Mouse (Mus musculus) kidney, embryonic 14.5 days (tissue): ENCODE results near the gene Kpna7. TPM values are rescaled to one million over a fixed set of nuclear protein-coding genes. Genes with fewer than 3 reads are reported as not detected.
"Not testable (repeated sequence)": the region's sequence is repeated elsewhere in the genome, so short reads cannot be mapped to it uniquely, and the experiment has no call there.

ENCODE experiments used
- ATAC-seq: fragments of 200-750 bp; cut with Nextera tagmentation; 2 replicates; pipeline ENCODE4 v1.8.0; 2017; ENCODE audit warnings: moderate number of reproducible peaks, mild to moderate bottlenecking, moderate TSS enrichment, moderate library complexity; ENCODE audit not compliant: low FRiP score, low TSS enrichment
- H3K27ac ChIP-seq: fragments of 300-500 bp; sonication (generic); 2 replicates; pipeline ENCODE4 v1.5.1; 2014; ENCODE audit warnings: low read depth, mild to moderate bottlenecking, low read length, moderate library complexity, mixed read lengths
- H3K27me3 ChIP-seq: fragments of 300-500 bp; sonication (generic); 2 replicates; pipeline ENCODE4 v1.6.1; 2014; ENCODE audit warnings: mild to moderate bottlenecking, low read length; ENCODE audit not compliant: control insufficient read depth, insufficient read depth
- H3K36me3 ChIP-seq: fragments of 300-500 bp; sonication (generic); 2 replicates; pipeline ENCODE4 v1.6.1; 2014; ENCODE audit warnings: low read length, mixed read lengths; ENCODE audit not compliant: control insufficient read depth, insufficient read depth
- H3K4me1 ChIP-seq: fragments of 300-500 bp; sonication (generic); 2 replicates; pipeline ENCODE4 v1.6.1; 2014; ENCODE audit warnings: low read length, mixed read lengths; ENCODE audit not compliant: control insufficient read depth, insufficient read depth
- H3K4me2 ChIP-seq: fragments of 300-500 bp; sonication (generic); replicated peaks from 2 replicates; pipeline ENCODE4 v1.6.1; 2014; ENCODE audit warnings: low read depth, mild to moderate bottlenecking, low read length
- H3K4me3 ChIP-seq: fragments of 300-500 bp; sonication (generic); 2 replicates; pipeline ENCODE4 v1.5.1; 2014; ENCODE audit warnings: mild to moderate bottlenecking, low read length
- H3K9ac ChIP-seq: fragments of 300-500 bp; sonication (generic); 2 replicates; pipeline ENCODE4 v1.6.1; 2014; ENCODE audit warnings: low read depth, mild to moderate bottlenecking, low read length, moderate library complexity
- H3K9me3 ChIP-seq: fragments of 300-500 bp; sonication (generic); 2 replicates; pipeline ENCODE4 v1.6.1; 2016; ENCODE audit warnings: low read length; ENCODE audit not compliant: control insufficient read depth
- WGBS: fragments of 180-500 bp; shearing (Covaris S2); extraction: QIAGEN DNeasy Blood & Tissue Kit; methylation state at CpG from one replicate; pipeline ENCODE4 v1.1.7; 2014; 5-methylcytosine and 5-hydroxymethylcytosine counted together
- polyA plus RNA-seq: library from polyadenylated mRNA; unstranded; fragments of >200 nt; fragmentation: Nextera tagmentation; extraction: Ambion mirVana; gene quantifications from 2 replicates; pipeline ENCODE4 v1.2.1, GENCODE M21; 2014

Gene Kpna7
- not detected in 2 replicates for polyA plus RNA-seq

- H3K36me3 ChIP-seq: peaks cover under 1% of the 10 kb centered on the region; the same call in 1 of the 2 replicates
- H3K9ac ChIP-seq: peak within 1 kb of the TSS; percentile 82
- H3K9me3 ChIP-seq: no peaks in the 10 kb centered on the region
- H3K27ac ChIP-seq: peak within 1 kb of the TSS; percentile 73; the same call in 1 of the 2 replicates
- peak within 1 kb of the TSS; percentile 76 for H3K4me3 ChIP-seq
- ATAC-seq: peak; percentile 98
- H3K4me1 ChIP-seq: peaks cover 9% of the 10 kb centered on the region
- H3K27me3 ChIP-seq: no peaks in the 10 kb centered on the region
- peak within 1 kb of the TSS; percentile 82 for H3K4me2 ChIP-seq
- under 1% methylated on average over 54 of the region's 54 CpGs for WGBS
These were observed at the start of gene Kpna7, which contains the start of gene Arpc1a for GRCm38 (mm10) chr5:145083632-145084451. Gene Kpna7, minus strand, starts transcription at chr5:145084030. Gene Arpc1a, plus strand, starts transcription at chr5:145083830.

DNA sequence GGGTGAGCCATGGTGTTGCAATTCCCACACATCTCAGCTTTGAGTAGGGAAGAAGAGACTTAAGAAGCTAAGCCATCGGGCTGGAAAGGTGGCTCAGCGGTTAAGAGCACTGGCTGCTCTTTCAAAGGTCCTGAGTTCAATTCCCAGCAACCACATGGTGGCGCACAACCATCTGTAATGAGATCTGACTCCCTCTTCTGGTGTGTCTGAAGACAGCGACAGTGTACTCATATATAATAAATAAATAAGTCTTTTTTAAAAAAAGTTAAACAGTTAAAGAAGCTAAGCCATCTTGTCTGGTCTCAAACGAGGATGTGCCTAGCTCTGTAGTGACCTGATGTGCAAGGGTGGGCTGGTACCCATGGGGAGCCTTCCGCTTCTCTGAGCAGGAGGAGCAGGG lies 49.4 kb upstream of the Kpna7 start:
- WGBS: 88% methylated on average over 6 of the region's 6 CpGs
- not testable (repeated sequence) for H3K4me1 ChIP-seq

GRCm38 (mm10) chr5:145130995-145131394 lies 47.2 kb upstream of the Kpna7 start:
- H3K4me2 ChIP-seq: no peak overlapping the region
- no peaks in the 10 kb centered on the region for H3K4me1 ChIP-seq
- no peaks in the 10 kb centered on the region for H3K27me3 ChIP-seq
- no peak overlapping the region for H3K4me3 ChIP-seq
- H3K9me3 ChIP-seq: no peaks in the 10 kb centered on the region
- H3K9ac ChIP-seq: no peak overlapping the region
- 91% methylated on average over 3 of the region's 3 CpGs for WGBS
- ATAC-seq: no peak
- H3K36me3 ChIP-seq: peaks cover 91% of the 10 kb centered on the region
- no peak overlapping the region for H3K27ac ChIP-seq

More for the DNA sequence above, 49.4 kb upstream of the Kpna7 start:
- H3K36me3 ChIP-seq: peaks cover 85% of the 10 kb centered on the region
- H3K27me3 ChIP-seq, H3K4me2 ChIP-seq, H3K4me3 ChIP-seq, H3K27ac ChIP-seq, H3K9ac ChIP-seq, H3K9me3 ChIP-seq, ATAC-seq: not testable (repeated sequence)

GRCm38 (mm10) chr5:145130191-145130590 lies 46.4 kb upstream of the Kpna7 start:
- no peak for ATAC-seq

DNA sequence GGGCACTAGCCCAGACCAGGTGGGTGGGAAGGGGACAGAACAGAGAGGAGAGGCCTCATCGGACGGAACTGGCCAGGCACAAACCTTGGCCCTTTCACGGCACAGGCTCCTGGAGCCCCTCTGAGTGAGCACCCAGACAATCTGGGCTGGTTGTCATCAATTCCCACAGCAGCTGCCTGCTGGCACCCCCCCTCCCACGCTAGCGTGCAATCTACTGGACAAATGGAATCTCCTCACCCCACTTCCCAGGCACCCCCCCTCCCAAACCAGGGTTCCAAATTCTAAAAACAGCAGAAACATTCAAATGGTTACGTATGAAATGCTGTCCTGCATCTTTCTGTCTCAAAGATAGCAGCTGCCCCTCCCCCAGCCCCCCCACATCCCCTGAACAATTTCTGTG lies 45.9 kb upstream of the Kpna7 start:
- WGBS: 91% methylated on average over 4 of the region's 6 CpGs
- H3K4me2 ChIP-seq, H3K27me3 ChIP-seq, H3K9me3 ChIP-seq, ATAC-seq, H3K9ac ChIP-seq, H3K4me3 ChIP-seq, H3K4me1 ChIP-seq, H3K27ac ChIP-seq: not testable (repeated sequence)
- H3K36me3 ChIP-seq: peaks cover 92% of the 10 kb centered on the region

More at GRCm38 (mm10) chr5:145130191-145130590, 46.4 kb upstream of the Kpna7 start:
- WGBS: 85% methylated on average over 11 of the region's 11 CpGs
- Histone ChIP-seq H3K27ac (no peak overlapping the region), H3K4me2 (no peak overlapping the region), H3K4me3 (no peak overlapping the region), H3K4me1 (no peaks in the 10 kb centered on the region), H3K9me3 (no peaks in the 10 kb centered on the region), H3K36me3 (peaks cover 92% of the 10 kb centered on the region), H3K27me3 (no peaks in the 10 kb centered on the region), H3K9ac (no peak overlapping the region)

DNA sequence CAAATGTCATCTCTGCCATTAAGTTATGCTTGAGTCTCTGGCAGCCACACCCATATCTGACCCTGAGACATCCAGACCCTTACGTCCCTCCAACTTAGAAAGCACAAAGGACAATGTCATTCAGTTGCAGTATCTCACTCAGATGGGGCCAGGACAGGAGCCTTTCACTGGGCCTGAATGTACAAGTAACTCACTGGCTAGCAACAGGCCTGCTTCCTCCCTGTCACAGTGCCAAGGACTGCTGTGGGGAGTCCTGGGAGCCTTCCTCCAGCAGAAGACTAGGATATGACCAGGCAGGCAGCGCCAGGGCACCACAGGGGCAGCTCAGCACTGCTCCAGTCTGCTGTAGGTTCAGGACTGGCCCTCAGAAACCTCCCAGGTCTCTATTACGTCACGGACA lies 45.3 kb upstream of the Kpna7 start:
- Histone ChIP-seq H3K4me2 (no peak overlapping the region), H3K36me3 (peaks cover 92% of the 10 kb centered on the region), H3K4me1 (no peaks in the 10 kb centered on the region), H3K27ac (no peak overlapping the region), H3K27me3 (no peaks in the 10 kb centered on the region), H3K9me3 (no peaks in the 10 kb centered on the region), H3K4me3 (no peak overlapping the region), H3K9ac (no peak overlapping the region)
- 87% methylated on average over 4 of the region's 4 CpGs for WGBS
- no peak for ATAC-seq

DNA sequence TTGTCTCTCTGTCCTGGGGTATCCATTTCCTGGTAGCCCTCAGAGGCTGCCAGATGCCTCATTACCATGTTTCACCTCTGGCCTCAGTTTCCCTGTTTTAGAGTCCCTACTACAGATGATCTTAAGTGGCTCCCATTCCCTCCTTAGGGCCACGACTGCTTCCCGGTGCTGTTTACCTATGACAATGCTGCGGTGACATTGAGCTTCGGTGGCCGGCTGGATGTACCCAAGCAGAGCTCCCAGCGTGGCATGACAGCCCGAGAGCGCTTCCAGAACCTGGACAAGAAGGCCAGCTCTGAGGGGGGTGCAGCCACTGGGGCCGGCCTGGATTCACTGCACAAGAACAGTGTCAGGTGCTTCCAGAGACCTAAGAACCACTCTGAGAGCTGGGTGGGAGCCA lies 42.8 kb upstream of the Kpna7 start:
- no peaks in the 10 kb centered on the region for H3K4me1 ChIP-seq
- H3K9me3 ChIP-seq: no peaks in the 10 kb centered on the region
- 95% methylated on average over 9 of the region's 9 CpGs for WGBS
- H3K4me3 ChIP-seq: no peak overlapping the region
- ATAC-seq: no peak
- no peak overlapping the region for H3K4me2 ChIP-seq
- H3K36me3 ChIP-seq: peaks cover 82% of the 10 kb centered on the region
- H3K9ac ChIP-seq: no peak overlapping the region
- H3K27me3 ChIP-seq: no peaks in the 10 kb centered on the region
- no peak overlapping the region for H3K27ac ChIP-seq

GRCm38 (mm10) chr5:145123396-145123795 lies 39.6 kb upstream of the Kpna7 start:
- H3K36me3 ChIP-seq: peaks cover 54% of the 10 kb centered on the region
- no peak overlapping the region for H3K4me3 ChIP-seq
- no peak overlapping the region for H3K4me2 ChIP-seq
- peaks cover 9% of the 10 kb centered on the region for H3K4me1 ChIP-seq
- no peak for ATAC-seq
- H3K27me3 ChIP-seq: no peaks in the 10 kb centered on the region
- H3K27ac ChIP-seq: no peak overlapping the region
- no peak overlapping the region for H3K9ac ChIP-seq
- WGBS: 91% methylated on average over 19 of the region's 19 CpGs
- H3K9me3 ChIP-seq: no peaks in the 10 kb centered on the region

DNA sequence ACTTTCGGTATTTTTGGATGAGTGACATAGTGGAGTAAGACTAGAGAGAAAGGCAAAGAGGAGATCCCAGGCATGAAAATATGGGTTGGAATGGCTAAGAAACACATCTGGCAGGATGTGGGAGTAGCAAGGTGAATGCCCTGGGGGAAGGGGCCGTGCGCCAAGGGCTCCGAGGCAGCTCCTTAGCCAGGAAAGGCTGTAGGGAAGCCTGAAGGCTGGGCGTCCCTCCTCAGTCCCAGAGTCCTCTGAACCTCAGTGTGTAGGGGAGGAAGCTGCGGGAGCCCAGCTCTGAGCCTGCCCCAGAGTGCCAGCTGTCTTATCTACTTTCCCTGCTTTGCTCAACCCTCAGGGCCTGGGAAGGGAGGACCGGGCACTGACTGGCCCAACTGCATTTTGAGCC lies 37.1 kb upstream of the Kpna7 start:
- Histone ChIP-seq H3K4me1 (peaks cover 21% of the 10 kb centered on the region), H3K36me3 (peaks cover 33% of the 10 kb centered on the region), H3K4me3 (no peak overlapping the region), H3K9me3 (no peaks in the 10 kb centered on the region), H3K9ac (no peak overlapping the region), H3K27ac (no peak overlapping the region), H3K27me3 (no peaks in the 10 kb centered on the region), H3K4me2 (no peak overlapping the region)
- no peak for ATAC-seq
- WGBS: 35% methylated on average over 7 of the region's 7 CpGs
